Mouse (Mus musculus) T-helper 1 cell (primary cell): ENCODE data around the gene Rptor.

Experiments
- in situ Hi-C: fragments of 300-600 bp; cut with MboI, MseI; formaldehyde crosslinking; loops from one replicate; pipeline ENCODE4 v1.15.1; 2025; ENCODE audit warnings: high pct_unique_total_duplicates

Rptor gene

DNA sequence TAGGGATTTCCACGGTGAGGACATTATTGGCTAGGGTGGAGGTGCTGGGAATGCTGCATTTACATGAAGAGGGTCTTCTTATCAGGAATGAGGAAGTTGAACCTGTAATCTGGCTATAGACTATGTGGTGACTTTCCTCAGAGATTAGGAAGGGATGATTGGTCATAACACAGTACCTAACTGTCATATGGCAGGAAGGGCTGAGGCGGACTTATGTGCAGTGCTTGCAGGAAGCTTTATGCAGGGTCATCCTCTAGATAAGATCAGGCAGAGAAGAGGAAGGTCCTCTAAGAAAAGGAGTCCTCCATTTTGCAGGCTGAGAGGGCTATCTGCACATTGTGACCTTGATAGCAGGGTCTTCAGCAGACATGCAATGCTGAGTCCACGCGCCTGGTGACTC is 180.9 kb downstream of the Rptor start:
- in situ Hi-C loops, result no loop called here

DNA sequence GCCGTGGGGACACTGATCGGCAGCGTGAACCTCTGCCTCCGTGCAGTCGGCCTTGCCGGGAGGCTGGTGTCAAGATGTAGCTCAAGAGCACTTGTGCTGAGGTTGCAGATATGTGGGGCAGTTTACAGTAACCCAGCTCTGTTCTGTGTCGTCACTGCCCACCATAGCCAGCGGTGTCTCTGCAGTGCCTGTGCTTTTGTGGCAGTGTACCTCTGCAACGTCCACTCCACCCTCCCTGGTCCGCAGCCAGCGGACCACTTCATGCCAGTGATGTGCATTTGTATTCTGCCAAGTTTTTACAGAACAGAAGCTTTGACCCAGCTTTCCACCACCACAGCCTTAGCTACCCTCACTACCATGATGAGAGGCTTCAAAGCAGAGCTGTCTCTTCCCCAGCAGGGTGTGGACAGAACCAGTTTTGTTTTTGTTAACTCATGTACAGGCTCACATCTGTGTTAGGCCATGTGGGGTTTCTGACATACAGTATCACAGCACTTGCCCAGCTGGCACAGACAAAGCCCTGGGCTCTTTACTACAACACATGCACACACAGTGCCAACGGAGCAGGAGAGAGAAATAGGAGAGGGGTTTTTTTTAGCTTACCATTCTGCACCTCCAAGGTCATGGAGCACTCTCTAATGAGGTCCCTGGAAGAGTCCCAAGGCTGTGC is 182.1 kb downstream of the Rptor start:
- in situ Hi-C loops, result no loop called here

DNA sequence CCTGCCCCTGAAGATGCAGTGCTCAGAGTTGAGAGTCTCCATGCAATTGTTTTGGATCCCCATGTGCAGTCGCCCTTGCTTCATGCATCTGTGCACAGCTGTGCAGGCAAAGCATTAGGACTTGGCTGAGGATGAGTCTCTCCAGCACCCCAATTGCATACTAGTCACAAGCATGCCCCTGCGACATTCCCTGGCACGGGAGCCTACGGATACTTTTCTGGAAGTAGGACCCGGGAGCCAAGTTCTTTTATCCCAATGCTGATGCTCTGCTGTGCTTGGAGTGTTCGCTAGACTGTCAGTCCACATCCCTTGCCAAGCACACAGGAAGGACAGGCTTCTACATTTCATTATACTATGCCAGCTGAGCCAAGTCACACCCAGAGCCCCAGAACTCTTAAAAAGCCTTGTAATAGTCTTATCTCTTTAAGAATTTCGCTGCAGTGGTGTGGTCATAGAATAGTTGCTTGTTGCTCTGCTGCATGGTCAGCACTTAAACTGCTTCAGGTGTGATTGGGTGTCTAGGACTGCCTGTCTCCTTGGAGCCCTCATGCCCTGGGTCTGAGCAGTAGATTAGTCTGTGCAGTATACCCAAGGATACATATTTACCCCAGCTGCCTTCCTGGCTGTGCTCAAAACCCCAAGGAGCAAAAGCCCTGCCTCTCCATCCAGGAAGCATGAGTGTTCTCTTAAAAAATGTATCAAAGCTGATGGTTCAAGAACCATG is 183.1 kb downstream of the Rptor start:
- in situ Hi-C loops, result no loop called here

DNA sequence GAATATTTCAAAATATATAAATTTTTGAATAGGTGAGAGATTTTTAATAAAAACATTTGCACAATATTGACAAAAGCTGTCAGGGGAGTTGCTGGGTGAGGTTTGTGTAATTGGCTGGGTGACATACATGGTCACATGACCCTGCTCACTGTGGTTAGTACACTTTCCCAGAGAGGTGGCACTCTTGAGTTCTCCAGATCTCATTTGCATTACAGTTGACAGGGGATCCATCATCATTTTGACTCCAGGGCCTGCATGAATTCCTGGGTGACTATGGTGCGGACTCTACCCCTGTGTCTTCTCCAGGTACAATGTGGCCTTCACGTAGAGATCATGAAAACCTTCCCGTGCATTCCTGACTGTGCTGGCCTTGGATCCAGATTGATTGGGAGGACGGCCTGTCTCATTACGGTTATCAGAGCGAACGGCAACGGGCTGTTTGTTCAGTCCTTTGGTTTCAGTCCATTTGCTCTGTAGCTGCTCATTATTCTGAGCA is 183.7 kb downstream of the Rptor start:
- in situ Hi-C loops, result no loop called here

DNA sequence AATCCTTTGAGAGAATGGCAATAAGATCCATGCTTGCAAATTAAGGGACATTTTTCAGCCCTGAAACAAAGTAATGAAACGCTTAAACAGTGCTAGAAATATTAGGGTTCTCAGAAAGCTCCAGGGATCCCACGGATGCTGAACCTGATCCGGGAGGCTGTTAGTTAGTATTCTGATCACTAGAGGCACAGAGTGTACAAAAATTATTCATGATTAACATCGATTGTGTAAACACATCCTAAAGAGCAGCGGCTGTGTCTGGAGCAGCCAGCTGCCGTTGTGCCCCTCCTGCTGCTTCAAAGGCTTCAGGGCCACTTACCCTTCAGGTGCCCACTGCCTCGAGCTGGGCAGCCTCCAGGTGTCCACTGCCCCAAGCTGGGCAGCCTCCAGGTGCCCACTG is 185.8 kb downstream of the Rptor start:
- in situ Hi-C loops, result no loop called here

DNA sequence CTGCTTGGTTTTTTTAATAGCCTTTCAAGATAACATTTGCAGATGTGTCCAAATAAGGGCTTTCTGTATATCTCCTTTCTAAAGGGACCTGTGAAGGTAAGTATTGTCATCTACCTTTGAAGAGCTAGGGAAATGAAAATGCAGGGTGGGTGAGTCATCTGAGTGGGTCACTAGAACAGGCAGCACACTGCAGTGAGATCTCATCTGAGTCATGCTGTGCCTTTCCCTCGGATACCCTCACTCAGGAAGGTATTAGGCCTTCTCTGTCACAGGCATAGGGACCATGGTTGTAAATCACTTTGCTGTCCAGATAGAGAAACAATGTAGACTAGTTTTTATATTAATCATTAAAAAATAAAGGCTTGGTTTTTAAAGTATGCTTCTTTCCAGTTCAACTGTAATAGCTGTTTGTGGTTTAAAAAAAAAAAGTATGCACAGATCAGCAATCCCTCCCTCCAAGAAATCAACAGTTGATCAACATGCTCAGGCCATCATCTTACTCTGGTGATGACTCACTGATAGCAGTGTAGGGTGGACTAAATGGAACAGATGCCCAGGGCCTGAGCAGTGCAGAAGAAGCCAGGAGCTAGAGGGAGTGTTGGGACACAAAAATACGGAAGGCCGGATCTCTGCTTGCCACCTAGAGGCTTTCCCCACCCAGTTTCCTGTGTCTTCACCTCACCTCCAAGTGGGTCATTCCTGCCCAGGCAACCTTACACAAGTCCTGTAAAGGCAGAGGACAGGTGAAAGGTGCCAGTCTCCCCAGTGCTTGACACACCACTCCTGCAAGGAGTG is 186.4 kb downstream of the Rptor start:
- in situ Hi-C loops, result no loop called here

DNA sequence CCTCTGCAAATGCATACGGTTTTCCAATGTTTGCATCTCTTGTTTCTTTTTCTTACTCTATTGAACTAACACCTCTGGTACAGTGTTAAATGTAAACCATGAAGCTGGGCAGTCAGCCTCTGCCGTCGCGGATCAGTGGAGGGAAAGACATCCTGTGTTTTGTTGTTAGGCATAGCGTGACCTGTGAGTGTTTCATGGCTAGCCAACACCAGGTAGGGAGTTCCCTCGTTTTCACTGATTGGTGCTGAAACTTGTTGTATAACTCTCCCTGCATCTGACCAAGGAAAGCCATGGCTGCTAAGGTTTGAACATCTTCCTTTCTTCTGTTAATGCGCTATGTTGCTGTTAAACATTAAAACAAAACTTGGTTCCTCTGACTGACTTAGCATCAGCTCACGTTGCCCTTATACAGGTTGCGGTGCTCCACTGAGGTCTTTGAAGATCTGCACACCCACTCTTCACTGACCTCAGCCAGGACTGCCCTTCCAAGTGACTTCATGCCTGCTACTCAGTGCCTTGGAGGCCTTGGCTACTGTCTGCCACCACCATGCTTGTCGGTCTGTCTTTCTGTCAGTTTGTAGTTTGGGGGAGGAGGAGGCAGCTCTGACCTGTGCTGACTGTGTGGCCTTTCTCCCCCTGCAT is 189.3 kb downstream of the Rptor start:
- in situ Hi-C loops, result no loop called here

DNA sequence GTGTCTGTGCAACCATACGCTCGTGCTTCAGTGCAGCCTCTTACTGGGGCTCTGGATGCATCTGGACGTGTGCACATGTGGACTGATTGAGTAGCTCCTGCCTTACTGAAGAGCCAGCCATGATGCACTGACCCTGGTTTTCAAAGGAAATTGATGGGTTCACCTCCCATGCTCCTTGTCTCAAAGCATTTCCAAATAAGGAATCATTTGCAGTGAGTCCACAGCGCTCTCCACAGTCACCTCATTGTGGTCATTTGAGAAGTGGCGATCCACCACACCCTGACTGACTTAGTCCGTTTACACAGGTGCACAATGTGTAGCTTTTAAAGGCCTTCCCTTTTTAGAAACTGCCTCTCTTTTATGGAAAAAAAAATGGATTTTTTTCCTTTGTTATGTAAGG is 190.7 kb downstream of the Rptor start:
- in situ Hi-C loops, result no loop called here

DNA sequence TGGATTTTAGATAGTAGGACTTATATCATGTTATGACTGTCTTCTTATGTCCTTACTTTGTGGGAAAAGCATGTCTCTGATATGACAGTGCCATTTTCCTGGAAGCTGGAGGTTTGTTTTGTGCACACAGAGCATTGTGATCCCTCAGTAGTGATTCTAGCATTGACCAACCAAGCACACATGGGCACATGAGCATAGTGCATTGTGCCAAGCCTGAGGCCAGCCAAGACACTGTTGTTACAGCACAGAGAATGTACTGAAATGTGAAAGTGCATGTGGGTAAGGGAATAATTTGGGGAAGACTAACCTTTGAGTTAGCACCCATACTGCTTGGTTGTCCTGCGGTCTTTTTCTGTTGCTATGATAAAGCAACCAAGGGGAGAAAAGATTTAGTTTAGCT is 191.3 kb downstream of the Rptor start:
- in situ Hi-C loops, result no loop called here

DNA sequence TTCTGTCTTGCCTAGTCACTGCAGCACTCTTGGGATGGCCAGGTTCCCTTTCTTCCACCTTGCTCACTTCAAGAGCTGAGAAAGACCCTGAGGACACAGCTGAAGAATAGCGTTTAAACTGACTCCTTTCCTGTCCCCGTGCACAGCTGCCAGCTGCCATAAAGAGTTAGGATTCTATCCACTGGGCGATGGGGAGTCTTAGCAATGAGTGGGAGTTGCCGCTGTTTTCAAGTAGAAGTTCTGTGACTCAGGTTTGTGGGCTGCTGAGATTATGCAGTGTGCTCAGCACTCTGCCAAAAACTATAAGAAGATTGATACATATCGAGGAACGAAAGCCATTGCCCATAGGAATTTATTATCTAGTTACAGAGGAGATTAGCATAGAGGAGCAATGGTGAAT is 192.0 kb downstream of the Rptor start:
- in situ Hi-C loops, result no loop called here

DNA sequence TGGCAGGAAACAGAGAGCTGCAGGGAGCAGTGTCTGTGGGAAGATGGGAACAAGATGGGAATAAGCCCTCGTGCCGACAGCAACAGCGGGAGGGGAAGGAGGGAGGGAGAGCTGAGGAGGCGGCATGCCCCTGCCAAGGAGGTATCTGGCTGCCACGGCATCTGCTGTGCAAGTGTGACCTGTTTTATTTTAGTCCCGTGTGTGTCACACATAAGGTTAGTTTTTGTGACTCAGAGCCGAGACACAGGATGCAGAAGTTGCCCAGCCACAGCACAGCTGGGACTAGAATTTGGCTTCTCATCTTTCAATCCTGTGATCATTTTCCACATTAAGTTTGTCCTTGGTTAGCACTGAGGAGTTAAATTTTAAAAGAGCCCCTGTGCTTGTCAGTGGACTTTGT is 193.7 kb downstream of the Rptor start:
- in situ Hi-C loops, result no loop called here

DNA sequence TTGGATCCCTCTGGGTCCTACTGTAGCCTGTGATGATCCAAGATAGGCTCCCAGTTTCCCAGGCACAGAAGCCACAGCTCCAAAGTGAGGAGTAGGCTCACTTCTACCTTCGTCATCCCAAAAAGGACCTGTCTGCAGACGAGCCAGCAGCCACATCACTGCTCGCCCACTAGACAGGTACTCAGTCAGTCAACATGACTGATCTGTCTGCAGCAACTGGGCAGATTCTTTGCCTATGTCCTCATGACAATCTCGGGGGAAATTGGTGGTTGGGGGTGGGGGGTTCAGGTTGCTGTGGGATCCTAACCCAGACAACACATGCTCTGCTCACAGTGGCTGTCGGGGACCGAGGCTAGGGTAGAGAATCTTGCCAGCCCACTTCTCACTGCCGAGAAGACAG is 194.1 kb downstream of the Rptor start:
- in situ Hi-C loops, result no loop called here

DNA sequence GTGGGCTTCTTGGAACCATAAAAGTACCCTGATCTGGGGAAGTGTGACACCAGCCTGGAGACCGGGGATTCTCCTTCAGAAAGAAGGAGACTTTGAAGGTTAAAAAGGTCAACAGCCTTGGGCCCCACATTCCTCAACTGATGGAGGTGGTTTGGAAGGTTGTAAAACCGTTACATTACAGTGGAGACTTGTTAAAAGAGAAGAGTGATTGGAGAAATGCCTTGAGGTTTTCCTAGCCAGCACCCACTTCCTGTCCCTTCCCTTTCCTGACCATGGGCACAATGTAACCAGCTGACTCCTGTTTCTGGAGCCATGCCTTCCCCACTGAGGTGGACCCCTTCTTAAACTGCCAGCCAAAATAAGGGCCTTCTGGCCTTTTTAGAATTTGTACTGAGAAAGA is 196.8 kb downstream of the Rptor start:
- in situ Hi-C loops, result no loop called here

DNA sequence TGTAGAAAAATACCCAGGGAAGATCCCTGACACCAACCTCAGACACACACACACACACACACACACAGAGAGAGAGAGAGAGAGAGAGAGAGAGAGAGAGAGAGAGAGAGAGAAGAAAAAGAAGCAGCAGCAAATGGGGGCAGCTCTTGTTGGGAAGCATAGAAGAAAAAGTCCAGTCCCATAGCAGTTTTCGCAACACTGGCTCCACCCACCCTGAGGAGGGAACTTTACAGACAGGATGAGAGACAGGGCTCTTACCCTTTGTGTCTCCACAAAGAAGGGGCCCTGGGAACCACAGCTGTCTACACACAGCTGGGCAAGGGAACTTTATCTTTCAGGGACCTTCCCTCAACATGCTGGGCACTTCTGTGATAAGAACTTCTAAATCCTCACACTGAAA is 199.2 kb downstream of the Rptor start:
- in situ Hi-C loops, result no loop called here

DNA sequence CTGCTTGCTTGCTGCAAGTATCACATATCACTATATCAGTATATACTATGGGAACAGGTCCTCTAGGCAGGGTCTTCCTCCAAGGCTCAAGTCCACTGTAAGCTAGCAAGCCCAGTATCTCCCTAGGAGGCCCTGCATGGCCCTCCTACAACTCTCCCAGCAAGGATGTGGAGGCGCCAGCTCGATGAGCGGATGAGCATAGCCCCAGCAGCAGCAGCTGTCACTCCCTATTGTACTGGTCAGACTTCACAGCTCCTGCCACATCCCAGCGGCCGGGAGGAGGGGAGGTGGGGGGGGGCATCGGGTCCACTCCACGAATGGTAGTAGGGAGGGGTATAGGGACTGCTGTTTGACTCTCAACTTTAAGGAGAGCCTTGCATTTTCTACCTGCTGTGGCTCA is 200.2 kb downstream of the Rptor start:
- in situ Hi-C loops, result no loop called here

DNA sequence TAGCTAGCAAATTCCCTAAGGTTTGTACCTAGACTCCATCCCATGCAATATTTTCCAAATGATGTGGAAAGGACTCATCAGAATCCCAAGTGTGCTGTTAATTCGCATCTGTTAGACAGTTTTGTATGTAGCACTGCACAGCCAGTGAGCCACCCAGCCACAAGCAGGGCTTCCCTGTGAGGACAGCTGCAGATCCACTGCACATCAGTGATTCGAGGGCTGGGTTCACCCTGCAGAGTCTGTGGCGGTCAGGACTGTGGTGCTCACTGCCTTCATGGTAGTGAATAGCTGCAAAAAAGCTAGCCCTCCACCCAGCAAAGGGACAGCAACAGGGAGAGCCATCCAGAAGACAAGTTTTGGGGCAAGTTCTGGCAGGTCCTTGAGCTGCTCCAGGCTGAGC is 201.7 kb downstream of the Rptor start:
- in situ Hi-C loops, result no loop called here

DNA sequence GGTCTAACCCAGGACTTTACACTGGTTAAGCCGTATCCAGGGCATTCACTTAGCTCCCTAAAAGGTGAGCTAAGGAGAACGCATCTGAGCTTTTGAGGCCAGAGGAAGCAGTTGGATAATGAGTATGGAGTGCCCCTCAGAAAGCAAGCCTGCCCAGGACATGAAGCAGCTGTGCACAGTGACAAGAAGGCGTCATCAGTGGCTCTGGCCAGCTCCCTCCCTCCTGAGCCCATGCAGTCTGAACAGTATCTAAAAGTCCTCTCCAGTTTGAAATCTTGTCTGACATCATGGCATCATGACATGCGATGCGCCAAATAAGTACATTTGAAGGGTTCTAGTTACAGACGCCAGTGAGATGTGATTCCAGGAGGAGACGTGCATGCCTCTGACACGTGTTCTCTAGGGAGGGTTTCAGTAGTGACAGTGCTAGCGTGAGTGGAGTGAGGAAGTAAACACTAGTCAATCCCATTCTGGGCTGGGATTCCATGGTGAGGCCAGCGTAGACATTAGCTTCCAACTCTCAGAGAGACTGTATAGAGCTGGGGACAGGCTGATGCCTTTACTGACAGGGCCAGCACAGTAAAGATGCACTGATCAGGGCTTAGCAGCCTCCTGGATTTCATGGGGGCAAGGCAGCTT is 202.5 kb downstream of the Rptor start:
- in situ Hi-C loops, result no loop called here

DNA sequence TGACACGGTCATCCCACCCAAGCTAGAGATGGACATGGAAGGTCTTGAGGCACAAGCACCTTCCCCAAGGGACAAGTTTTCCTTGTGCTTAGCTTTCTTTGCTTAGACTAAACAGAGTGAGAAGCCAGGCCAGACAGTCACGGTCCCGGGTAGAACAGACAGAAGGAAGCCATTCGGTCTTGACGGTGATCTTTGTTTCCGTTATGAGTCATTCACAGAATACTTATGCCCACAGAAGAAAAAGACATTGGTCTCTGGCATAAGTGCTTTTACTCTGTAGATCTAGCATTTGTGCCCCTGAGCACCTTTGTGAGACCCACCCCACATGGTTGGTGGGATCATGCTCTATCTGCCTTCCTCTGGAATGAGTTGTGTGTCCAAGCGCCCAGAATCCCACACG is 203.8 kb downstream of the Rptor start:
- in situ Hi-C loops, result no loop called here

DNA sequence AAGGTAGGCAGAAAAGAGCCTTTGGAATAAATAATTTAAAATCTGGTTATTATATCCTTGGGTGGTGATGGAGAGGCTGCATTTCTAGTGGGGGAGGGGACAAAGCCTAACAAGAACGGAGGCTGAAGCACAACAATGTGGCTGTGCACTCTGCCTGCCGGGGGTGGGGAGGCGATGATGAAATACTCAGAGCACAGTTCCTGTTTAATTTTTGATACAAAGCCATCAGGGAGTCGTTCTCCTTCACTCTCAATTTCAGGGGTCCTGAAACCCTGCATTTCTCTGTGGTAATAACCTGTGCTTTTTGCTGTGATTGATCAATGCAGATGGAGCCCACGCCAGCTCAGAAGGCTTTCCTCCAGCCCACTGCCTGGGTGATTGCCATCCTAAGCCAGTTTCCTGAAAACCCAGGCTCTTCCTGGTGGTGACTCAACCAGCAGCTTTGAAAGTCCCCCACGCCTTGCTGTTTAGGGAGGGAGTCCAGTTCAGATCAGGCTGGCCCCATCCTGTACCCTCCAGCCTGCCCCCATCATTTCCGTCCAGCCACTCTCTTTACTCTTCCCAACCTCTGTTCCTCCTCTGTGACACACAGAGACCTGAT is 204.8 kb downstream of the Rptor start:
- in situ Hi-C loops, result no loop called here

DNA sequence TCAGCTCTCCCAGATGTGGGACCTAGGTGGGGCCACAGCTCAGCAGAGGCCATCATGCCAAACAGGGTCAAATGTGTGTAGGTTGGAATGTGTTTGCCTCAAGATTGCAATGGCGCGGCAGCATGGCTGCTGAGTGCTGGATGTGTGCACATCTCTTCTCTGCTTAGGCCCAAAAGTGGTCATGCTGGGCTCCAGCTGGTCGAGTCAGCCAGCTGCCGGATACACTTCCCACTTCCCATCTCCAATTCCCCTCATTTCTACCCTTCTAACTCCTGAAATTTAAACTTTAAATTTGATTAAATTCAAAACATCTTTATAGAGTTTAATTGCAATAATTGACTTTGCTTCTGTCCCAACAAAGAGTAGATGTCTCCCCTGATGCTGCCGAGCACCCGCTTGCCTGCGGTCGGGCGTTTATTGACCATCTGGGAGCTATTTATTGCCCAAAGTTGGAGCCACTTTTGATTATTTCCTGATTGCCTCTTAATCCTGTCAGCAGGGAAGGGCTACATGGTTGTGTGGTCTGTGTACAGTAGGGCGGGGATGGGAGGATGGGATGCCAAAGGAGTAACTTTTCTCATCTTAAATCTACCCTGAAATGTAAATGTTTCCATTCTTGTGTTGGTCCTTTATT is 206.1 kb downstream of the Rptor start:
- in situ Hi-C loops, result no loop called here

DNA sequence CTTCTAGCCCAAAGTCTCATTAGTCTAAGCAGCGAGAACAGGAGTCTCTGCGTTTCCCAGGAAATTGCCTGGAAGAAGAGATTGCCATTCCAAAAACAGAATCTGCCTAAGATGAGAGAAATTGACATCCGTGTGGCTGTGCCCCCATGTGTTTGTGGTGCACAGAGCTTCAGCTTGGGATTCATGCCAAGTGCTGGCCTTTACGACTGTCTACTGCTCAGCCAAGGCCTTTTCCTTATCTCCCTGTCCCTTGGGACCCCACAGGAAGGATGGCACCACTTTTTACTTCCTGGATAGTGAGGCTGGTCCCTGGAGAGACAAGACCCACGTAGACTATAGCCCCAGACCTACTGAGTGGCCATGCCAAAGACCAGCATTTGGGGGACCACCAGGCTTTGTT is 206.6 kb downstream of the Rptor start:
- in situ Hi-C loops, result no loop called here
